Mouse (Mus musculus) liver, embryonic 12.5 days (tissue): ENCODE measurements around the gene Ldlrap1. TPM values are rescaled to one million over a fixed set of nuclear protein-coding genes. Genes with fewer than 3 reads are reported as not detected.

Experiments
- ATAC-seq: fragments of 200-750 bp; cut with Nextera tagmentation; 2 replicates; pipeline ENCODE4 v1.8.0; 2017; ENCODE audit warnings: moderate number of reproducible peaks, mild to moderate bottlenecking, moderate library complexity
- H3K27ac ChIP-seq: fragments of 300-500 bp; sonication (generic); 2 replicates; pipeline ENCODE4 v1.5.1; 2016; ENCODE audit warnings: mild to moderate bottlenecking
- H3K27me3 ChIP-seq: fragments of 300-500 bp; sonication (generic); replicated peaks from 2 replicates; pipeline ENCODE4 v1.6.1; 2016; ENCODE audit warnings: mild to moderate bottlenecking, moderate library complexity
- H3K36me3 ChIP-seq: fragments of 300-500 bp; sonication (generic); 2 replicates; pipeline ENCODE4 v1.6.1; 2016; ENCODE audit warnings: mild to moderate bottlenecking, moderate library complexity
- H3K4me1 ChIP-seq: fragments of 300-500 bp; sonication (generic); 2 replicates; pipeline ENCODE4 v1.6.1; 2016
- H3K4me2 ChIP-seq: fragments of 300-500 bp; sonication (generic); 2 replicates; pipeline ENCODE4 v1.6.1; 2016; ENCODE audit warnings: mild to moderate bottlenecking, moderate library complexity
- H3K4me3 ChIP-seq: fragments of 300-500 bp; sonication (generic); 2 replicates; pipeline ENCODE4 v1.5.1; 2016; ENCODE audit warnings: mild to moderate bottlenecking, moderate library complexity
- H3K9ac ChIP-seq: fragments of 300-500 bp; sonication (generic); 2 replicates; pipeline ENCODE4 v1.6.1; 2016; ENCODE audit warnings: mild to moderate bottlenecking, moderate library complexity
- H3K9me3 ChIP-seq: fragments of 300-500 bp; sonication (generic); replicated peaks from 2 replicates; pipeline ENCODE4 v1.6.1; 2016; ENCODE audit warnings: mild to moderate bottlenecking, moderate library complexity
- WGBS: fragments of 180-500 bp; shearing (Covaris S2); methylation state at CpG from one replicate; pipeline ENCODE4 v1.1.7; 2016; ENCODE audit not compliant: insufficient replicate concordance; 5-methylcytosine and 5-hydroxymethylcytosine counted together
- polyA plus RNA-seq: library from polyadenylated mRNA; unstranded; fragments of >200 nt; fragmentation: Nextera tagmentation; extraction: Ambion mirVana; gene quantifications from 2 replicates; pipeline ENCODE4 v1.2.1, GENCODE M21; 2016

Gene Ldlrap1
- polyA plus RNA-seq, 1 experiment from 2014 or later = 28.2 TPM

DNA sequence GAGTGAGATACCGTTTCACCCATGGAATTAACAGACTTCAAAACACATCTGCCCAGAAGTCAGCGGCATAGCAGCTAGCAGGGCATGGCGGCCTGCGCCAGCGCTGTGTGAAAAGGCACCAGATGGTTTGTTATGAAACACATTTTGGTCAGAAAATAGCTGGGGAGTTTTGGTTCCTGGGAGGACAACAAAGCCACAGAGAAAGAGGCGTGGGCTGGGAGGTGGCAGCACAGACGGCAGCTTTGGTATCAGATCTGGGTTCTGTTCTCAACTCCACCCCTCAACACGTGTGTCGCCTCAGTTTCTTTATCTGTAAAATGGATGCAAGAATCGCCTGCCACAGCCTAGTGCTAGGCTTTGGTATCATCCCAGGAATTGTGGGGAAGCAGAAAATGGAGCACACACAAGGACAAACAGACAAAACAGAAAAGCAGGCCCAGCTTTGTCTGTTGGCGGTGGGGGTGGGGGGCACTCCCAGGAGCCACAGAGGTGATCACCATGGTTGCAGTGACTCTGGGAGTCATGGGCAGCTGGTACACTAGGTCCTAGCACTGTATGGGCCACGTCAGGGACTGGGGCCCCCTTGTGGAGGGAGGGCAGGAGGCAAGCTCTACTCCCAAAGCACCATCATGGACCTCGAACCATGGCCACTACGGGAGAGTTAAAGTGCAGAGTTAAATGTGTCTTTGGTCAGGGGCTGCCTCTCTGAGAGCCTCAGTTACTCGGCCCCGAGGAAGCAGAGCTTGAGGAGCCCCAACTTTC, 21.7 kb downstream of the Ldlrap1 start:
- Histone ChIP-seq H3K27ac (no peak overlapping the region), H3K9me3 (no peaks in the 10 kb centered on the region), H3K4me1 (peaks cover 49% of the 10 kb centered on the region), H3K9ac (no peak overlapping the region), H3K4me3 (no peak overlapping the region), H3K36me3 (peaks cover 85% of the 10 kb centered on the region), H3K4me2 (no peak overlapping the region), H3K27me3 (no peaks in the 10 kb centered on the region)
- 63% methylated on average over 16 of the region's 16 CpGs for WGBS
- ATAC-seq = no peak

DNA sequence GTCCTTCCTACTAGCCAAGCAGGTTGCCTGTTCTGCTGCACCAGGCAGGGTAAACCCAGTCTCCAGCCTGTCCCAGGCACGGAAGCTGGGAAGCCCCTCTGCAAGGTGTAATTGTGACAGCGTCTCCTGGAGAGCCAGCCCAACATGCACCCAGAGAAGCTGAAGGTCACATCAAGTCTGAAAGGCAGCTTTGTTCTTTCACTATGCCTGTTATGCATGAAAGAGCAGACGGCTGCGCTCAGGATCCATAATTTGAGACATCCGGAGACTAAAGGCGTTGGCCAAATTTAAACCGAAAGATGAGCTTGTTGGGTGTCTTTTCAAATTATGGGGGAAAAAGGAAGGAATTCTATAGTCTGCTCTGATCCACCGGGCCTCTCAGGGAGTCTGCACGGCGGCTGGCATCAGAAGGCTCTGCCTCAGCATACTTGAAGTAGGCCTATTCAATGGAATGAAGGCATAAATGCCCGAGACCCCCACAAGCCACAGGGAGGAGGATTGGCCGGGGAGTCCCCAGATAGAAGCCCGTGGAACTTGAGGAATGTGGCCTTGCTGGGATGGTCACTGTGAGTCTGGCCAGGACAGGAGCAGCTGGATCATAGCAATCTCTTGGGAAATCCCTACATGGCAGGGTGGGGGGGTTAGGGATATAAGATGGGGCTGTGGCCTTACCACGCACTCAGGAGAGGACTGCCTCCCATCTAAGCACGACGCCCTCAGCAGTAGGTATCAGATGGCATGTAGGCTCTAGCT, 23.8 kb downstream of the Ldlrap1 start:
- 80% methylated on average over 16 of the region's 16 CpGs for WGBS
- ATAC-seq = no peak
- Histone ChIP-seq H3K9me3 (no peaks in the 10 kb centered on the region), H3K4me2 (no peak overlapping the region), H3K4me3 (no peak overlapping the region), H3K4me1 (peaks cover 29% of the 10 kb centered on the region), H3K9ac (no peak overlapping the region), H3K36me3 (peaks cover 65% of the 10 kb centered on the region), H3K27ac (no peak overlapping the region; the same call in 1 of the 2 replicates), H3K27me3 (no peaks in the 10 kb centered on the region)

DNA sequence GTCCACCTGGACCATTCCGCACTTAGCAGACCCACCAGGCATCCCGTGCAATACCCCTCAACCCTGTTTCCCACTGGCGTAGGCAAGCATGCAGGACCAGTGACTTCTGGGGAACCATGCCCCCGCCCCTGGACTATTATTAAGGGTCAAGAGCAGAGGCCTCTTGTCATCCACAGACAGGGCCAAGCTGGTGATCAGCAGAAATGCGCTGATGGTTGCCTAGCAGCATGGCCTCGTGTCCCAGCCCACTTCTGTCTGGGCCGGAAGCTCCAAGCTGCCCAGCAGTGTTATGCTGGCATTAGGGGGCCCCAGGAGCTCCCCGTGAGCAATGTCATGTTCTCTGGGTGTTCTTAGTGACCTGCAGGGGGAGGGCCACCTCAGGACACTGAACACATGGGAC, 25.9 kb downstream of the Ldlrap1 start:
- Histone ChIP-seq H3K9me3 (no peaks in the 10 kb centered on the region), H3K9ac (no peak overlapping the region), H3K4me2 (no peak overlapping the region), H3K36me3 (peaks cover 44% of the 10 kb centered on the region), H3K27ac (no peak overlapping the region), H3K4me1 (peaks cover 28% of the 10 kb centered on the region), H3K4me3 (no peak overlapping the region), H3K27me3 (no peaks in the 10 kb centered on the region)
- ATAC-seq = no peak
- 80% methylated on average over 8 of the region's 8 CpGs for WGBS

DNA sequence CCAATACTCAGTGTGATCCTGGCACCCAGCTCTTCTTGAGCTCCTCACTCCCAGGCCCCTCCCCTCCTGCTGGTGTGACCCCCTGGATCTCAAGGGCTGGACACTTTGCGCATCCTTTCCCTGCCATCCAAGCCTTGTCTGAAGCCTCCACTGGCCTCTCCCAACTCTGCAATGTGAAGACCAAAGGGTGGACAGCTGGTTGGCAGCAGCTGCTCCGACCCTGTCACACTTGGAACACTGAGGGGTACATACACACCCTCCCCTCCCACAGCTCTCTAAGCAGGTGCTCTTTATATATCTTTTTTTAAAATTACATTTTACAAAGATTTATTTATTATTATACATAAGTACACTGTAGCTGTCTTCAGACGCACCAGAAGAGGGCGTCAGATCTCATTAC, 27.6 kb downstream of the Ldlrap1 start:
- no peak overlapping the region for H3K4me3 ChIP-seq
- ATAC-seq = no peak

DNA sequence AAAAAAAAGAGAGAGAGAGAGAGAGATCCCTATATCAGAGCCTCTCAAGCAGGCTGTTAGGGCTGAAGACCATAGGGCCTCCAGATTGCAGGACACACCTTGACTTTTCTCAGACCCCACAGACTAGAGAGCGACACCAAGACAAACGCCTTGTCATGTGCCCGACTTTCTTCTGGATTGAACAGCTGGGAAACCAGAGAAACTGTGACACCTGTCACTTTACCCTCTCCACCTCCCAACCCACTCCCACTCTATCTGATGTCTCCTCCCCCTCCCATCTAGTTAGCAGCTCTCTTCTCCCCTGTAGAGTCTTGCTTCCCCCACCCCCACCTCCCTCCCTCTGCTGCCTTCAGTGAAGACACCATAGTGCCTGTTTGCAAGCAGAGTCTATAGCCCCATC, 28.3 kb downstream of the Ldlrap1 start:
- Histone ChIP-seq H3K27ac (no peak overlapping the region), H3K4me2 (no peak overlapping the region), H3K9ac (no peak overlapping the region), H3K27me3 (no peaks in the 10 kb centered on the region), H3K4me3 (no peak overlapping the region), H3K4me1 (peaks cover 30% of the 10 kb centered on the region), H3K9me3 (no peaks in the 10 kb centered on the region), H3K36me3 (peaks cover 19% of the 10 kb centered on the region)
- 60% methylated on average over 3 of the region's 3 CpGs for WGBS
- ATAC-seq = no peak

More for the DNA sequence above, 27.6 kb downstream of the Ldlrap1 start:
- no peak overlapping the region for H3K27ac ChIP-seq
- 79% methylated on average over 4 of the region's 4 CpGs for WGBS
- peaks cover 23% of the 10 kb centered on the region for H3K4me1 ChIP-seq
- no peaks in the 10 kb centered on the region for H3K9me3 ChIP-seq
- H3K36me3 ChIP-seq = peaks cover 26% of the 10 kb centered on the region
- H3K27me3 ChIP-seq = no peaks in the 10 kb centered on the region
- no peak overlapping the region for H3K4me2 ChIP-seq
- H3K9ac ChIP-seq = no peak overlapping the region

DNA sequence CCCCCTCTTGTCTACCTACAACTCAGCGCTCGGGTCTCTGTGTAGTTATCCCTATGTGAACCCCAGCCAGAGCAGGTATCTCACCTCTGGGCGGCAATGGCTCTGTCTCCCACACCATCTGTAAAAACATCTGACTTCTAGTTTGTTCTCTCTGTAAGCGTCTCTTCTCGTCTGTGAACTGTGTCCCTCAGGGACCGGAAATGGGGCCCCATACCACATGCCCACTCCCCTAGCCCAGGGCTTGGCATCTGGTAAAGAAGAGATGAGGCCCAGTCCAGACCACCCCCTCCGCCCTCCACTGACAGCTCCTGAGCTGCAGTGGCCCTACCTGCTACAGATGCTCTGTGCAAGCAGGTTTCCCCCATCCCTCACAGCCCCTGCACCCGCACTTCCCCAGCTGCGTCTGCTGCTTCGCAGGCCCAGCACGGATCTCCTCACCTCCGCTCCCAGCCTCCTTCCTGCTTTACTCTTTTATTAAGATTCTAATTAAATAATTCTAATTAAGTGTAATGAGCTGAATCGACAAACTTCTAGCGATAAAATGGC, 30.4 kb downstream of the Ldlrap1 start:
- Histone ChIP-seq H3K4me1 (peaks cover 43% of the 10 kb centered on the region), H3K4me3 (no peak overlapping the region), H3K27ac (no peak overlapping the region), H3K9ac (no peak overlapping the region), H3K4me2 (no peak overlapping the region), H3K36me3 (peaks cover 2% of the 10 kb centered on the region; the same call in 1 of the 2 replicates), H3K27me3 (no peaks in the 10 kb centered on the region), H3K9me3 (no peaks in the 10 kb centered on the region)
- ATAC-seq = no peak
- 56% methylated on average over 14 of the region's 14 CpGs for WGBS

DNA sequence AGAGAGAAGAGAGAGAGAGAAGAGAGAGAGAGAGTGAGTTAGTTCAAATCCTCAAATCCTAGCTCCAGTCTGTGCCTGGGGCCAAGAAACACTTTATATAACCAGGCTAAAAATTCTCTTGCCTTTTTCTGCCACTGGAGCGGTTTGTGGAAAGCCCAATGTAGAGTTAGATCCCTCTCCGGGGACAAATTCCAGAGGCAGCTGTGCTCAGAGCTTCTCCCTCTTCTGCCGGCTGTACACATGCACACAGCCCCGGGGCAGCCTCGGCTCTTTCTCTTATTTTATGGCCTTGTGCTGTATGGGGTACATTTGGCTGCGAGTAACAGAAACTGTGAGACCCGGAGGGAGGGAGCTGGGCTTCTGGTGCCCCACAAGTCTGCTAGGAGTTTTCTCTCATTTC, 31.7 kb downstream of the Ldlrap1 start:
- Histone ChIP-seq H3K9me3 (no peaks in the 10 kb centered on the region), H3K4me2 (no peak overlapping the region), H3K27ac (no peak overlapping the region), H3K4me1 (peaks cover 40% of the 10 kb centered on the region), H3K36me3 (no peaks in the 10 kb centered on the region), H3K4me3 (no peak overlapping the region), H3K9ac (no peak overlapping the region), H3K27me3 (no peaks in the 10 kb centered on the region)
- 77% methylated on average over 7 of the region's 7 CpGs for WGBS
- no peak for ATAC-seq

DNA sequence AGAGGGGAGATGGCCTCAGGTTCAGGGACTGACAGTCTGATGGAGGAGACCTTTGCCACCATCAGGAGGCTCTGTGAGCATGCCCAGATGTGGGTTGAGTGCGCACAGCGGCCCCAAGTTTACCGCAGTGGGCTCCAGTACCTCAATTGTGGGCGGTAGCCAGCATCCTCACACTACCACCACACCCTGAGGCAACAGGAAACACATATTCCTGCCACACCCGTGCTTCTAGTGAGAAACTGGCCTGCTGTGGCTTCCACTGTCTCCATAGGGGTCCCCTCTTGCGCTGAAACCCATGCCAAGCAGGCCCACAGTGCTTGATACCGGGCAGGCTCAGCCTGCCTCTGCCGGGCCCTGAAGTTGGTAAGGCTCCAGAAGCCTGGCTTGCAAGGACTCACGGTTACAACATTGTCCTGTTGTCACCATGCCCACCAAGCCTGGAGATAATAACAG, 33.2 kb downstream of the Ldlrap1 start:
- peak overlapping the region; percentile 36 for H3K9ac ChIP-seq
- H3K9me3 ChIP-seq = no peaks in the 10 kb centered on the region
- peak overlapping the region; percentile 71 for H3K27ac ChIP-seq
- H3K36me3 ChIP-seq = no peaks in the 10 kb centered on the region
- peak overlapping the region; percentile 61 for H3K4me2 ChIP-seq
- no peaks in the 10 kb centered on the region for H3K27me3 ChIP-seq
- peak overlapping the region; percentile 38 for H3K4me3 ChIP-seq
- ATAC-seq = peak; percentile 72
- H3K4me1 ChIP-seq = peaks cover 52% of the 10 kb centered on the region
- 12% methylated on average over 9 of the region's 9 CpGs for WGBS

DNA sequence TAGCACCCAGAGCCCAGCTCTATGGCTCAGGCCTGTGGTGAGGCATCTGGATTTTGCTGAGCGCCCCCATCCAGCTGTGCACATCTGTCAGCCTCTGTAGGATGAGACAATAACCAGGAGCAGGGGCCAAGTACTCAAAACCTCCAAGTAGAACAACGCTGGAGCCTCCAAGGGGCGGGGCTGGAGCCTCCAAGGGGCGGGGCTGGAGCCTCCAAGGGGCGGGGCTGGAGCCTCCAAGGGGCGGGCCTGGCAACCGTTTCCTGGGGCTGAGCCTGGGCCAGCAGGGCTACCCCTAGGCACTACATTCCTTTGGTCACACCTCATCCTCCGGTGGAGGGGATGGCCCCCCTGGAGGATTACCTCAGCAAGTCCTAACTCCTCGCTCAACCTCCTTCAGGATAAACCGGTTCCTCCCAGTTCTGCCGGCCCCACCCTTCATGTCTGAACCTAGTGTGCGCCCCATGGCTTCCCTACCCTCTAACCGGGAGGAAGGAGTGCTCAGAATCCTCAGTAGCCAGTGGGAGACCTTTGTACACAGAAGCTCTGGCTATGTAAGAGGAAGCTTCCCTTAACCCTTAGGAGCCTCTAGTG, 33.7 kb downstream of the Ldlrap1 start:
- Histone ChIP-seq H3K4me2 (peak overlapping the region; percentile 61), H3K36me3 (no peaks in the 10 kb centered on the region), H3K4me1 (peaks cover 57% of the 10 kb centered on the region), H3K27me3 (no peaks in the 10 kb centered on the region; the same call in 1 of the 2 replicates), H3K9ac (peak overlapping the region; percentile 36), H3K27ac (peak overlapping the region; percentile 71), H3K4me3 (peak overlapping the region; percentile 38), H3K9me3 (no peaks in the 10 kb centered on the region)
- WGBS = 2% methylated on average over 13 of the region's 13 CpGs
- ATAC-seq = peak; percentile 73

DNA sequence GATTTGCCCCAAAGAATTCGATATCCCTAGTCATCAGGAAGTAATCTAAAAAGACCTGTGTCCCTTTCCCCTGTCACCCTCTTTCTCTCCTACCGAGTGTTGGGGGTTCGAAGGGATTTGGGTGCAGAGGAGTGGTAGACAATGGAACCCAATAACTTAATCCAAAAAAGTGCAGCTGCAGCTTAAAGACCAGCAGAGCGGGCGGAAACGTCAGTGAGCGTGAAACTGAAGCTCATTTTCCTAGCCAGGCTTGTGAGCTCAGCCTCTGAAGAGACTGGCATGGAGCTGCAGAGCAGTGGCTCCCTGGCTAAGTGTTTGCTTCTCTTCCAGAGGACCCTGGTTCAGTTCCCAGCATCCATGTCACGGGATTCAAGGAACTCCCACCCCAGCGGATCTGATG, 34.5 kb downstream of the Ldlrap1 start:
- peaks cover 61% of the 10 kb centered on the region for H3K4me1 ChIP-seq
- H3K27ac ChIP-seq = no peak overlapping the region

DNA sequence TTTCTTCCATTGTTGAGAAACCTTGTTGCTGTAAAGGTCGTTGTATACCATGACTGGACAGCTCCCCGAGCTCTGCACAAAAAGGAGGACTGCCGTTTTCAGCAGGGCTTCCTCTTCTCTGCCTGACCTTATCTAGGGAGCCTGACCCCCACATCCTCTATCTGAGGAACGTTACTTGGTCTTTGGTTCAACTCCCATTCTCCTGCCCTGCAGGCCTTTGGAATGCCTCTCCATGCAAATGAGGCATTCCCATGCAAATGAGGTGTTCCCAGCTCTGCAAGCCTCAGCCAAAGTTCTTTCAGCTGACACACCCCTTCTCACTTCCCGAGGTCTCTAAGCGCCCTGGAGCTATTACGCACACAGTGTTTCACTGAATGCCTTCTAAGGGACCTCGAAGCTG, 37.7 kb downstream of the Ldlrap1 start:
- Histone ChIP-seq H3K27me3 (no peaks in the 10 kb centered on the region; the same call in 1 of the 2 replicates), H3K27ac (peak overlapping the region; percentile 20; the same call in 1 of the 2 replicates), H3K4me3 (no peak overlapping the region), H3K9me3 (no peaks in the 10 kb centered on the region), H3K4me2 (no peak overlapping the region), H3K4me1 (peaks cover 60% of the 10 kb centered on the region), H3K36me3 (no peaks in the 10 kb centered on the region), H3K9ac (no peak overlapping the region)
- ATAC-seq = no peak
- WGBS = 2% methylated on average over 8 of the region's 8 CpGs

More for the DNA sequence above, 34.5 kb downstream of the Ldlrap1 start:
- ATAC-seq = no peak
- Histone ChIP-seq H3K27me3 (no peaks in the 10 kb centered on the region; the same call in 1 of the 2 replicates), H3K9ac (no peak overlapping the region), H3K4me3 (no peak overlapping the region), H3K9me3 (no peaks in the 10 kb centered on the region), H3K4me2 (peak overlapping the region; percentile 61; the same call in 1 of the 2 replicates), H3K36me3 (no peaks in the 10 kb centered on the region)
- WGBS = 57% methylated on average over 9 of the region's 9 CpGs
